Mouse (Mus musculus) liver, embryonic 14.5 days (tissue): Measurements from ENCODE around the gene Ctsd.

ENCODE experiments used
- CTCF ChIP-seq: IDR thresholded peaks from 2 replicates; pipeline ENCODE4 v1.5.1; 2016; ENCODE audit warnings: antibody characterized with exemption, low read depth, control low read depth
- EP300 ChIP-seq: IDR thresholded peaks from 2 replicates; pipeline ENCODE4 v1.6.1; 2016; ENCODE audit warnings: antibody characterized with exemption, low read depth

DNA sequence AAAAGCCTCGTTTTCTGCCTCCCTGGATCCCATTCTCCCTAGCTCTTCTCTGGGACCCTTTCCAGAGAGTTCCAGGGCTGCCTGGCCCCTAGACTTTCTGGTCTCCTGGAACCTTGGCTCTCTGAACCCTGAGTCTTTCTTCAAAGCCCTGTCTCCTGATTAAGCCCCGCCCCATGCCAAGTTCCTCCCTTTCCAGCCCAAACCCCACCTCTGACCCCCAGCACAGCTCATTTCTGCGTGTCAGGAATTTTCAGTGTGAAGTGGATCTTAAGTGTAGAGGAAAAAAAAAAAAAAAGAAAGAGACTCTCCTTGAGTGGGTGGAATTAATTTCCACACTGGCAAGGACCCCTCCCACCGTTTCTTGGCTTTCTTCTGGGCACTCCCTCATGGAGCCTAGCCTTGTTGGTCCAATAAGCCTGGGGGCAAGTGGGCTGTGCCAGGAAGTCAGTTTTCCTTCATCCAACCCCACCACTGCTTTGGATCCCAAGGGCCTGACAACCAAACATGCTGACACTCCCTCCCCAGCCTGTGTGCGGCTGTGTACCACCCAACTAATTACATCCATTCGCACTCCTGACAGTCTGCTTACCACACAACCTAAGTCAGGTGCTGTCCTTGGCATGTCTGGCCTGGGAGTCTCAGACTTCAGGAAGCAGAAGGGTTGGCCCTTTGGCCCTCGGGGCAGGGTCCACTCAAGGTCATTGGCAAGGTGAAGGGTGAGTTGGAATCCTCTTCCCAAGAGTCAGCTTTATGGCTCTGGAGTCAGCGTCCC lies 14.0 kb downstream of the Ctsd start, which contains the start of gene Ifitm10:
- no peak for TF ChIP-seq CTCF
- TF ChIP-seq EP300 = no peak
